Comparison of ENCODE assay signal across 8 mouse cellular contexts in the genomic region with DNA sequence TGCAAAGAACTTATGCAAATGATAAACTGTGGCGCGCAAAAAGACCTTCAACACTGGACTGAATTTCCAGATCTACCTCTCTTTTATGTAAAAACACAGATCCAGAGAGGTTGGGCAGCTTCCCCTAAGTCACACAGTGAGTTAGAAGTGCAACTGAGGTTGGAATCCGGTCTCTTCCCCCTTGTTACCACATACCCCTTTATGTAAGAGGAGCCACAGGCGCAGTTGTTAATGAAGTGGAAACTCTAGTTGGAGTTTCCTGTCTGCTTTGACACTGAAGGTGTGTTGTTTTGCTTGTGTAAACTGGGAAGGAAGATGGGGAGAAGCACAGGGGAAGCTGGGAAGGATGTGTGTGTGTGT. TPM values are rescaled to one million over a fixed set of nuclear protein-coding genes. Genes with fewer than 3 reads are reported as not detected.
DNase-seq lines count a peak whose midpoint lies in the region; ATAC-seq and TF ChIP-seq lines count a peak whose summit lies in the region.

No protein-coding gene starts in this region.

- peak overlapping the region; percentile 74 for H3K9ac ChIP-seq in intestine, embryonic 15.5 days
- H3K9ac ChIP-seq in midbrain, embryonic 14.5 days (replicated peaks; ENCODE audit: low read length) = peak overlapping the region; percentile 73

- TF ChIP-seq CTCF in testis, adult 2 months (IDR thresholded peaks at IDR 0.05; ENCODE audit: control insufficient read depth, insufficient read depth, insufficient replicate concordance, low read depth, low read length) = no peak

- peak overlapping the region; percentile 90; the same call in 1 of the 2 replicates for H3K27ac ChIP-seq in testis, adult 2 months (ENCODE audit: control insufficient read depth, insufficient read depth, low read depth, low read length)
- peak overlapping the region; percentile 89 for H3K27ac ChIP-seq in embryonic facial prominence, embryonic 10.5 days (replicated peaks)
- peak overlapping the region; percentile 83; the same call in 1 of the 2 replicates for H3K27ac ChIP-seq in intestine, embryonic 15.5 days
- H3K27ac ChIP-seq in midbrain, embryonic 14.5 days (replicated peaks; ENCODE audit: low read depth, low read length) = no peak overlapping the region

- DNase-seq in testis, postnatal 14 days (ENCODE audit: low spot score) = no peak
- DNase-seq in embryonic facial prominence, embryonic 10.5 days (ENCODE audit: low spot score) = no peak
- peak; percentile 9 for DNase-seq in midbrain, embryonic 14.5 days
- DNase-seq in cerebellum, postnatal 25 days = no peak
- no peak for DNase-seq in cerebellum, adult 11 months
- DNase-seq in cerebellum, adult 18-20 months = no peak

- peaks cover 3% of the 10 kb centered on the region for H3K36me3 ChIP-seq in testis, adult 2 months (ENCODE audit: control insufficient read depth, insufficient read depth, low read length)
- peaks cover 2% of the 10 kb centered on the region; the same call in 1 of the 2 replicates for H3K36me3 ChIP-seq in embryonic facial prominence, embryonic 10.5 days (replicated peaks)
- no peaks in the 10 kb centered on the region for H3K36me3 ChIP-seq in intestine, embryonic 15.5 days
- H3K36me3 ChIP-seq in midbrain, embryonic 14.5 days (ENCODE audit: control insufficient read depth, insufficient read depth, low read length) = no peaks in the 10 kb centered on the region

- ATAC-seq in intestine, embryonic 15.5 days = no peak
- ATAC-seq in midbrain, embryonic 14.5 days (ENCODE audit: low FRiP score, low TSS enrichment) = no peak

- no peaks in the 10 kb centered on the region for H3K27me3 ChIP-seq in testis, adult 2 months (ENCODE audit: control insufficient read depth, insufficient read depth, low read length)
- peaks cover 15% of the 10 kb centered on the region for H3K27me3 ChIP-seq in embryonic facial prominence, embryonic 10.5 days (replicated peaks; ENCODE audit: low read depth, poor library complexity, severe bottlenecking)
- no peaks in the 10 kb centered on the region for H3K27me3 ChIP-seq in intestine, embryonic 15.5 days (replicated peaks)
- H3K27me3 ChIP-seq in midbrain, embryonic 14.5 days (ENCODE audit: control insufficient read depth, insufficient read depth, low read length) = peaks cover 10% of the 10 kb centered on the region

- H3K4me2 ChIP-seq in intestine, embryonic 15.5 days (replicated peaks) = peak overlapping the region; percentile 83
- H3K4me2 ChIP-seq in midbrain, embryonic 14.5 days (ENCODE audit: low read length) = peak overlapping the region; percentile 100

- no peak for TF ChIP-seq POLR2A in testis, adult 2 months (IDR thresholded peaks at IDR 0.05; ENCODE audit: control insufficient read depth, low read depth, low read length)

- peak overlapping the region; percentile 89 for H3K4me3 ChIP-seq in testis, adult 2 months (ENCODE audit: control insufficient read depth, low read depth, low read length)
- H3K4me3 ChIP-seq in embryonic facial prominence, embryonic 10.5 days = peak overlapping the region; percentile 93
- H3K4me3 ChIP-seq in intestine, embryonic 15.5 days (replicated peaks) = peak overlapping the region; percentile 68
- H3K4me3 ChIP-seq in midbrain, embryonic 14.5 days (replicated peaks; ENCODE audit: low read depth, low read length) = peak overlapping the region; percentile 83

- 3% methylated on average over 4 of the region's 4 CpGs for WGBS in embryonic facial prominence, embryonic 10.5 days
- WGBS in intestine, embryonic 15.5 days = 10% methylated on average over 4 of the region's 4 CpGs
- 6% methylated on average over 4 of the region's 4 CpGs for WGBS in midbrain, embryonic 14.5 days

- H3K9me3 ChIP-seq in embryonic facial prominence, embryonic 10.5 days = no peaks in the 10 kb centered on the region
- H3K9me3 ChIP-seq in intestine, embryonic 15.5 days = no peaks in the 10 kb centered on the region
- H3K9me3 ChIP-seq in midbrain, embryonic 14.5 days (ENCODE audit: control insufficient read depth, low read length) = no peaks in the 10 kb centered on the region

- peaks cover 3% of the 10 kb centered on the region for H3K4me1 ChIP-seq in testis, adult 2 months (ENCODE audit: control insufficient read depth, insufficient read depth, low read length)
- peaks cover 38% of the 10 kb centered on the region for H3K4me1 ChIP-seq in embryonic facial prominence, embryonic 10.5 days
- H3K4me1 ChIP-seq in intestine, embryonic 15.5 days (replicated peaks) = peaks cover 9% of the 10 kb centered on the region; the same call in 1 of the 2 replicates
- 0 out of 2 replicates have a peak, but pooled peaks cover 7% of the 10 kb centered on the region for H3K4me1 ChIP-seq in midbrain, embryonic 14.5 days (ENCODE audit: control insufficient read depth, insufficient read depth, low read length)

RNA-seq across cellular contexts. Expression of a gene that starts 1.2 kb away (rescaled TPM):
- polyA plus RNA-seq in testis, adult 2 months (2012; rRNA removed) = 282 and 310 TPM in 2 replicates
- 13.2 and 13.5 TPM in 2 replicates for polyA plus RNA-seq in embryonic facial prominence, embryonic 10.5 days (2016; fragmentation: Nextera tagmentation; extraction: Ambion mirVana)
- polyA plus RNA-seq in intestine, embryonic 15.5 days (2015; fragmentation: Nextera tagmentation; extraction: Ambion mirVana) = 12.2 and 12.4 TPM in 2 replicates
- polyA plus RNA-seq in midbrain, embryonic 14.5 days (2014; fragmentation: Nextera tagmentation; extraction: Ambion mirVana) = 6.3 and 6.9 TPM in 2 replicates

RNA-seq across cellular contexts. Expression of a gene that starts 1.8 kb away (rescaled TPM):
- 45.8 and 46.5 TPM in 2 replicates for polyA plus RNA-seq in testis, adult 2 months (2012; rRNA removed)
- 43.1 and 45.0 TPM in 2 replicates for polyA plus RNA-seq in embryonic facial prominence, embryonic 10.5 days (2016; fragmentation: Nextera tagmentation; extraction: Ambion mirVana)
- polyA plus RNA-seq in intestine, embryonic 15.5 days (2015; fragmentation: Nextera tagmentation; extraction: Ambion mirVana) = 26.5 and 26.8 TPM in 2 replicates
- 28.1 and 30.4 TPM in 2 replicates for polyA plus RNA-seq in midbrain, embryonic 14.5 days (2014; fragmentation: Nextera tagmentation; extraction: Ambion mirVana)

RNA-seq across cellular contexts. Expression of a gene that starts 49.5 kb away (rescaled TPM):
- 34.8 and 44.9 TPM in 2 replicates for polyA plus RNA-seq in testis, adult 2 months (2012; rRNA removed)
- polyA plus RNA-seq in embryonic facial prominence, embryonic 10.5 days (2016; fragmentation: Nextera tagmentation; extraction: Ambion mirVana) = 85.4 and 85.7 TPM in 2 replicates
- 67.1 and 71.9 TPM in 2 replicates for polyA plus RNA-seq in intestine, embryonic 15.5 days (2015; fragmentation: Nextera tagmentation; extraction: Ambion mirVana)
- polyA plus RNA-seq in midbrain, embryonic 14.5 days (2014; fragmentation: Nextera tagmentation; extraction: Ambion mirVana) = 72.3 and 72.8 TPM in 2 replicates

RNA-seq across cellular contexts. Expression of a gene that starts 49.5 kb away (rescaled TPM):
- polyA plus RNA-seq in testis, adult 2 months (2012; rRNA removed) = 27.5 and 28.5 TPM in 2 replicates
- 94.3 and 96.8 TPM in 2 replicates for polyA plus RNA-seq in embryonic facial prominence, embryonic 10.5 days (2016; fragmentation: Nextera tagmentation; extraction: Ambion mirVana)
- polyA plus RNA-seq in intestine, embryonic 15.5 days (2015; fragmentation: Nextera tagmentation; extraction: Ambion mirVana) = 65.4 and 72.5 TPM in 2 replicates
- polyA plus RNA-seq in midbrain, embryonic 14.5 days (2014; fragmentation: Nextera tagmentation; extraction: Ambion mirVana) = 56.4 and 57.4 TPM in 2 replicates

RNA-seq across cellular contexts. Expression of a gene that starts 53.0 kb away (rescaled TPM):
- 0.62 and 0.63 TPM in 2 replicates for polyA plus RNA-seq in testis, adult 2 months (2012; rRNA removed)
- polyA plus RNA-seq in embryonic facial prominence, embryonic 10.5 days (2016; fragmentation: Nextera tagmentation; extraction: Ambion mirVana) = 0.22 TPM in 1 of 2 replicates, not detected in the other
- 0.18 TPM in 1 of 2 replicates, not detected in the other for polyA plus RNA-seq in intestine, embryonic 15.5 days (2015; fragmentation: Nextera tagmentation; extraction: Ambion mirVana)
- 0.45 and 1.00 TPM in 2 replicates for polyA plus RNA-seq in midbrain, embryonic 14.5 days (2014; fragmentation: Nextera tagmentation; extraction: Ambion mirVana)

Comparison
In these comparisons a context has a peak if more than half of its experiments do, and no peak if none do; other contexts are left out.
1. RNA of a gene that starts 1.2 kb away (polyA plus RNA-seq): 282 to 310 TPM in testis, adult 2 months; 13.2 to 13.5 TPM in embryonic facial prominence, embryonic 10.5 days, 12.2 to 12.4 TPM in intestine, embryonic 15.5 days and 6.3 to 6.9 TPM in midbrain, embryonic 14.5 days; every median in the first group is over 10 times any median in the second.
2. Peak in every context shown above with its lines, with median percentiles within 50 percentile points of each other: H3K4me3 ChIP-seq.